Mouse (Mus musculus): Measurements from ENCODE around the gene Hist1h2ae. TPM values are rescaled to one million over a fixed set of nuclear protein-coding genes. Genes with fewer than 3 reads are reported as not detected.

Gene Hist1h2ae
- polyA plus RNA-seq, 1 experiment from 2014 or later = 46.5 TPM

- 68% methylated on average over 5 of the region's 5 CpGs for WGBS
Measured at GRCm38 (mm10) chr13:23529005-23529404, 42.0 kb downstream of the Hist1h2ae start.

GRCm38 (mm10) chr13:23526312-23526711, 44.7 kb downstream of the Hist1h2ae start:
- H3K36me3 ChIP-seq (ENCODE audit: control insufficient read depth, insufficient read depth, low read length) = no peaks in the 10 kb centered on the region
- peak overlapping the region; percentile 54 for H3K4me2 ChIP-seq (ENCODE audit: low read depth, low read length)
- no peaks in the 10 kb centered on the region for H3K9me3 ChIP-seq (ENCODE audit: control insufficient read depth, low read length)
- H3K27me3 ChIP-seq (replicated peaks; ENCODE audit: control insufficient read depth, insufficient read depth, low read length) = no peaks in the 10 kb centered on the region
- H3K9ac ChIP-seq (ENCODE audit: low read depth, low read length) = peak overlapping the region; percentile 59
- under 1% methylated on average over 17 of the region's 17 CpGs for WGBS
- peak; percentile 32; the same call in 1 of the 2 replicates for ATAC-seq
- 0 out of 2 replicates have a peak, but pooled peaks cover 5% of the 10 kb centered on the region for H3K4me1 ChIP-seq (ENCODE audit: control insufficient read depth, insufficient read depth, low read length)
- peak overlapping the region; percentile 53 for H3K4me3 ChIP-seq (ENCODE audit: low read length)
- 0 out of 2 replicates have a peak overlapping the region, but pooled peaks have one; percentile 6 for H3K27ac ChIP-seq (ENCODE audit: low read length)

More at GRCm38 (mm10) chr13:23529005-23529404, 42.0 kb downstream of the Hist1h2ae start:
- H3K4me3 ChIP-seq (ENCODE audit: low read length) = no peak overlapping the region
- H3K36me3 ChIP-seq (ENCODE audit: control insufficient read depth, insufficient read depth, low read length) = no peaks in the 10 kb centered on the region
- no peaks in the 10 kb centered on the region for H3K27me3 ChIP-seq (replicated peaks; ENCODE audit: control insufficient read depth, insufficient read depth, low read length)
- no peaks in the 10 kb centered on the region for H3K9me3 ChIP-seq (ENCODE audit: control insufficient read depth, low read length)
- no peak overlapping the region for H3K27ac ChIP-seq (ENCODE audit: low read length)
- ATAC-seq = no peak
- H3K9ac ChIP-seq (ENCODE audit: low read depth, low read length) = no peak overlapping the region
- peaks cover 14% of the 10 kb centered on the region for H3K4me1 ChIP-seq (ENCODE audit: control insufficient read depth, insufficient read depth, low read length)
- H3K4me2 ChIP-seq (ENCODE audit: low read depth, low read length) = no peak overlapping the region

- WGBS = 3% methylated on average over 10 of the region's 10 CpGs
Measured at GRCm38 (mm10) chr13:23525901-23526300, 45.1 kb downstream of the Hist1h2ae start.

GRCm38 (mm10) chr13:23524654-23525053, 46.4 kb downstream of the Hist1h2ae start:
- no peak overlapping the region for H3K4me3 ChIP-seq (ENCODE audit: low read length)
- 12% methylated on average over 5 of the region's 5 CpGs for WGBS
- 0 out of 2 replicates have a peak, but pooled peaks cover 5% of the 10 kb centered on the region for H3K4me1 ChIP-seq (ENCODE audit: control insufficient read depth, insufficient read depth, low read length)
- H3K27me3 ChIP-seq (replicated peaks; ENCODE audit: control insufficient read depth, insufficient read depth, low read length) = no peaks in the 10 kb centered on the region
- no peak overlapping the region for H3K27ac ChIP-seq (ENCODE audit: low read length)
- H3K4me2 ChIP-seq (ENCODE audit: low read depth, low read length) = no peak overlapping the region
- H3K9me3 ChIP-seq (ENCODE audit: control insufficient read depth, low read length) = no peaks in the 10 kb centered on the region
- no peaks in the 10 kb centered on the region for H3K36me3 ChIP-seq (ENCODE audit: control insufficient read depth, insufficient read depth, low read length)
- H3K9ac ChIP-seq (ENCODE audit: low read depth, low read length) = no peak overlapping the region
- peak; percentile 13; the same call in 1 of the 2 replicates for ATAC-seq

More at GRCm38 (mm10) chr13:23525901-23526300, 45.1 kb downstream of the Hist1h2ae start:
- Histone ChIP-seq H3K4me3 (ENCODE audit: low read length) (peak overlapping the region; percentile 39), H3K4me1 (ENCODE audit: control insufficient read depth, insufficient read depth, low read length) (0 out of 2 replicates have a peak, but pooled peaks cover 5% of the 10 kb centered on the region), H3K27me3 (replicated peaks; ENCODE audit: control insufficient read depth, insufficient read depth, low read length) (no peaks in the 10 kb centered on the region), H3K9ac (ENCODE audit: low read depth, low read length) (peak overlapping the region; percentile 37; the same call in 1 of the 2 replicates), H3K9me3 (ENCODE audit: control insufficient read depth, low read length) (no peaks in the 10 kb centered on the region), H3K4me2 (ENCODE audit: low read depth, low read length) (peak overlapping the region; percentile 47), H3K36me3 (ENCODE audit: control insufficient read depth, insufficient read depth, low read length) (no peaks in the 10 kb centered on the region), H3K27ac (ENCODE audit: low read length) (no peak overlapping the region)
- no peak for ATAC-seq

DNA sequence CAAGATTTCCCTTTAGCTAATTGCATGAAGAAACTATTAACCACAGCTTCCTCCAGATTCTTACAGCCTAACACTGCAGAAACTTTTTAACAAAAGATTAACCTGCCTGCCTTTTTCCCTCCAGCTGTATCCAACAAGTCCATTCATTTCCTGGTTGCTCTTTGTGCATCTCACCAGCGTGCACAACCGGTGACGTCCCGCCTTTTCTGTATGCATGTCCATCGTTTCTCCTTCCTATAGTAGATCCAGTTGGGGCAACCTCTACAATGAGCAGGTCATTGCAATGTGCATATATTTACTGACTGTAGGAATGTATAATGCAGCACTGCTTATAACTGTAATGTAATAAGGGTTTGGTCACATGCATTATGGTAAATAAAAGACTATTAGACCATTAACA, 47.0 kb downstream of the Hist1h2ae start:
- Histone ChIP-seq H3K4me1 (ENCODE audit: control insufficient read depth, insufficient read depth, low read length) (0 out of 2 replicates have a peak, but pooled peaks cover 3% of the 10 kb centered on the region), H3K4me3 (ENCODE audit: low read length) (no peak overlapping the region), H3K27ac (ENCODE audit: low read length) (no peak overlapping the region), H3K9ac (ENCODE audit: low read depth, low read length) (no peak overlapping the region), H3K27me3 (replicated peaks; ENCODE audit: control insufficient read depth, insufficient read depth, low read length) (no peaks in the 10 kb centered on the region), H3K9me3 (ENCODE audit: control insufficient read depth, low read length) (no peaks in the 10 kb centered on the region), H3K36me3 (ENCODE audit: control insufficient read depth, insufficient read depth, low read length) (no peaks in the 10 kb centered on the region), H3K4me2 (ENCODE audit: low read depth, low read length) (no peak overlapping the region)
- 42% methylated on average over 5 of the region's 5 CpGs for WGBS
- no peak for ATAC-seq

DNA sequence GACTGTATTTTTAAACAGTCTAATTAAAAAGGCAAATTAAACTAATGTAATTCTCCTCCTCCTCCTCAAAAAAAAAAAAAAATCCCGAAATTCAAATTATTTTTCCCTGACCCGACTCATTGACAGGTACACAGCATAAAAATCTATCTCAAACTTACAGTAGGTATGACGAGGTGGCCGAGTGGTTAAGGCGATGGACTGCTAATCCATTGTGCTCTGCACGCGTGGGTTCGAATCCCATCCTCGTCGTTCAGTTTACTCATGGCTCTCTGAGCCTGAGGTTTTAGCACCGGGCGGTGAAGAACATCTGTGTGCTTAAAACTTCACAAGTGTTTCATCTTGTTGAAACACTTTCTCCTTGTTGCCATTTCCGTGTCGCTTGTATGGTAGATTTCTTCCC, 49.3 kb downstream of the Hist1h2ae start:
- H3K4me1 ChIP-seq (ENCODE audit: control insufficient read depth, insufficient read depth, low read length) = 0 out of 2 replicates have a peak, but pooled peaks cover 3% of the 10 kb centered on the region
- H3K9ac ChIP-seq (ENCODE audit: low read depth, low read length) = no peak overlapping the region
- ATAC-seq = no peak
- WGBS = 2% methylated on average over 14 of the region's 14 CpGs
- no peaks in the 10 kb centered on the region for H3K27me3 ChIP-seq (replicated peaks; ENCODE audit: control insufficient read depth, insufficient read depth, low read length)
- no peak overlapping the region for H3K27ac ChIP-seq (ENCODE audit: low read length)
- H3K36me3 ChIP-seq (ENCODE audit: control insufficient read depth, insufficient read depth, low read length) = no peaks in the 10 kb centered on the region
- H3K9me3 ChIP-seq (ENCODE audit: control insufficient read depth, low read length) = no peaks in the 10 kb centered on the region
- no peak overlapping the region for H3K4me3 ChIP-seq (ENCODE audit: low read length)
- H3K4me2 ChIP-seq (ENCODE audit: low read depth, low read length) = peak overlapping the region; percentile 35; the same call in 1 of the 2 replicates

Small RNA genes within 50 kb of the gene (microRNA-seq; reads per million reads assigned to microRNA genes)
- not detected for gene Gm44297
- not detected for gene Gm44359
- not detected for gene Gm44394

Other genes with a start within 250 kb of the Hist1h2ae start
- gene Zfp322a, start 202.0 kb downstream of the Hist1h2ae start, polyA plus RNA-seq (2015; fragmentation: Nextera tagmentation; extraction: Ambion mirVana) = 30.1 and 31.7 TPM in 2 replicates
- gene Abt1, start 147.4 kb downstream of the Hist1h2ae start, polyA plus RNA-seq (2015; fragmentation: Nextera tagmentation; extraction: Ambion mirVana) = 10.2 and 11.2 TPM in 2 replicates
- gene Btn1a1, start 105.3 kb downstream of the Hist1h2ae start, polyA plus RNA-seq (2015; fragmentation: Nextera tagmentation; extraction: Ambion mirVana) = 0.07 and 0.11 TPM in 2 replicates
- 0.12 TPM in 2 replicates for gene Btn2a2, start 82.4 kb downstream of the Hist1h2ae start, polyA plus RNA-seq (2015; fragmentation: Nextera tagmentation; extraction: Ambion mirVana)
- 3.5 and 3.7 TPM in 2 replicates for gene Hist1h4h, start 40.2 kb downstream of the Hist1h2ae start, polyA plus RNA-seq (2015; fragmentation: Nextera tagmentation; extraction: Ambion mirVana)
- 2.5 and 3.6 TPM in 2 replicates for gene Hist1h2af, start 37.3 kb downstream of the Hist1h2ae start, polyA plus RNA-seq (2015; fragmentation: Nextera tagmentation; extraction: Ambion mirVana)
- 2.6 and 3.7 TPM in 2 replicates for gene Hist1h3g, start 35.8 kb downstream of the Hist1h2ae start, polyA plus RNA-seq (2015; fragmentation: Nextera tagmentation; extraction: Ambion mirVana)
- gene Hist1h2bh, start 27.8 kb downstream of the Hist1h2ae start, polyA plus RNA-seq (2015; fragmentation: Nextera tagmentation; extraction: Ambion mirVana) = 0.65 and 0.94 TPM in 2 replicates
- gene Hist1h3f, start 27.2 kb downstream of the Hist1h2ae start, polyA plus RNA-seq (2015; fragmentation: Nextera tagmentation; extraction: Ambion mirVana) = 0.44 and 0.60 TPM in 2 replicates
- 0.68 and 0.98 TPM in 2 replicates for gene Hist1h4f, start 19.6 kb downstream of the Hist1h2ae start, polyA plus RNA-seq (2015; fragmentation: Nextera tagmentation; extraction: Ambion mirVana)
- gene Hist1h1d, start 18.0 kb downstream of the Hist1h2ae start, polyA plus RNA-seq (2015; fragmentation: Nextera tagmentation; extraction: Ambion mirVana) = 0.28 and 0.42 TPM in 2 replicates
- gene Hist1h3e, start 8.9 kb downstream of the Hist1h2ae start, polyA plus RNA-seq (2015; fragmentation: Nextera tagmentation; extraction: Ambion mirVana) = 2.7 and 4.1 TPM in 2 replicates
- gene Hist1h2bg, start 176 bp upstream of the Hist1h2ae start, polyA plus RNA-seq (2015; fragmentation: Nextera tagmentation; extraction: Ambion mirVana) = 8.7 and 8.8 TPM in 2 replicates
- gene Hist1h2bf, start 3.0 kb upstream of the Hist1h2ae start, polyA plus RNA-seq (2015; fragmentation: Nextera tagmentation; extraction: Ambion mirVana) = 0.62 and 2.1 TPM in 2 replicates
- 0.65 and 2.7 TPM in 2 replicates for gene Hist1h2ad, start 3.2 kb upstream of the Hist1h2ae start, polyA plus RNA-seq (2015; fragmentation: Nextera tagmentation; extraction: Ambion mirVana)
- gene Hist1h3d, start 4.5 kb upstream of the Hist1h2ae start, polyA plus RNA-seq (2015; fragmentation: Nextera tagmentation; extraction: Ambion mirVana) = 3.8 and 4.8 TPM in 2 replicates
- 61.7 and 73.9 TPM in 2 replicates for gene Hist1h4d, start 10.4 kb upstream of the Hist1h2ae start, polyA plus RNA-seq (2015; fragmentation: Nextera tagmentation; extraction: Ambion mirVana)
- gene Hist1h2be, start 49.9 kb upstream of the Hist1h2ae start, polyA plus RNA-seq (2015; fragmentation: Nextera tagmentation; extraction: Ambion mirVana) = 1.4 and 2.3 TPM in 2 replicates
- 10.4 and 13.7 TPM in 2 replicates for gene Hist1h1e, start 51.3 kb upstream of the Hist1h2ae start, polyA plus RNA-seq (2015; fragmentation: Nextera tagmentation; extraction: Ambion mirVana)
- gene Hist1h2ac, start 112.7 kb upstream of the Hist1h2ae start, polyA plus RNA-seq (2015; fragmentation: Nextera tagmentation; extraction: Ambion mirVana) = 0.94 and 1.0 TPM in 2 replicates
- 101 and 110 TPM in 2 replicates for gene Hist1h2bc, start 113.0 kb upstream of the Hist1h2ae start, polyA plus RNA-seq (2015; fragmentation: Nextera tagmentation; extraction: Ambion mirVana)
- 0.15 and 0.20 TPM in 2 replicates for gene Hist1h1t, start 124.6 kb upstream of the Hist1h2ae start, polyA plus RNA-seq (2015; fragmentation: Nextera tagmentation; extraction: Ambion mirVana)
- gene Hist1h4c, start 127.2 kb upstream of the Hist1h2ae start, polyA plus RNA-seq (2015; fragmentation: Nextera tagmentation; extraction: Ambion mirVana) = 2.9 and 3.1 TPM in 2 replicates
- gene Hfe, start 139.6 kb upstream of the Hist1h2ae start, polyA plus RNA-seq (2015; fragmentation: Nextera tagmentation; extraction: Ambion mirVana) = 8.5 and 9.7 TPM in 2 replicates
- gene Hist1h1c, start 167.6 kb upstream of the Hist1h2ae start, polyA plus RNA-seq (2015; fragmentation: Nextera tagmentation; extraction: Ambion mirVana) = 33.6 and 35.3 TPM in 2 replicates
- gene Hist1h3c, start 174.4 kb upstream of the Hist1h2ae start, polyA plus RNA-seq (2015; fragmentation: Nextera tagmentation; extraction: Ambion mirVana) = 3.2 and 4.9 TPM in 2 replicates
- gene Hist1h2bb, start 175.5 kb upstream of the Hist1h2ae start, polyA plus RNA-seq (2015; fragmentation: Nextera tagmentation; extraction: Ambion mirVana) = 1.7 and 2.0 TPM in 2 replicates
- 16.9 and 20.0 TPM in 2 replicates for gene Hist1h2ab, start 179.9 kb upstream of the Hist1h2ae start, polyA plus RNA-seq (2015; fragmentation: Nextera tagmentation; extraction: Ambion mirVana)
- gene Hist1h3b, start 181.0 kb upstream of the Hist1h2ae start, polyA plus RNA-seq (2015; fragmentation: Nextera tagmentation; extraction: Ambion mirVana) = 4.7 and 7.4 TPM in 2 replicates
- gene Hist1h4b, start 185.8 kb upstream of the Hist1h2ae start, polyA plus RNA-seq (2015; fragmentation: Nextera tagmentation; extraction: Ambion mirVana) = 1.4 and 2.1 TPM in 2 replicates
- 0.60 TPM in 1 of 2 replicates, not detected in the other for gene Hist1h4a, start 190.0 kb upstream of the Hist1h2ae start, polyA plus RNA-seq (2015; fragmentation: Nextera tagmentation; extraction: Ambion mirVana)
- 3.1 and 4.2 TPM in 2 replicates for gene Hist1h3a, start 191.2 kb upstream of the Hist1h2ae start, polyA plus RNA-seq (2015; fragmentation: Nextera tagmentation; extraction: Ambion mirVana)
- gene Hist1h1a, start 192.4 kb upstream of the Hist1h2ae start, polyA plus RNA-seq (2015; fragmentation: Nextera tagmentation; extraction: Ambion mirVana) = 0.38 and 0.99 TPM in 2 replicates
- 0.11 and 0.12 TPM in 2 replicates for gene Trim38, start 198.7 kb upstream of the Hist1h2ae start, polyA plus RNA-seq (2015; fragmentation: Nextera tagmentation; extraction: Ambion mirVana)
- gene Slc17a2, start 235.8 kb upstream of the Hist1h2ae start, polyA plus RNA-seq (2015; fragmentation: Nextera tagmentation; extraction: Ambion mirVana) = 0.11 TPM in 1 of 2 replicates, not detected in the other